Mouse (Mus musculus): ENCODE results near the gene Ldlrad3.

The Ldlrad3 gene

GRCm38 (mm10) chr2:102144311-102144710 is 41.9 kb downstream of the Ldlrad3 start:
- no peak for DNase-seq (ENCODE audit: low spot score in 2 of 2)

- DNase-seq (ENCODE audit: low spot score in 2 of 2): no peak
Measured at GRCm38 (mm10) chr2:102142654-102143271, 43.4 kb downstream of the Ldlrad3 start.

GRCm38 (mm10) chr2:102142197-102142623 is 44.0 kb downstream of the Ldlrad3 start:
- DNase-seq (ENCODE audit: low spot score in 2 of 2): no peak

- no peak for DNase-seq (ENCODE audit: low spot score in 2 of 2)
Measured at GRCm38 (mm10) chr2:102141199-102141598, 45.0 kb downstream of the Ldlrad3 start.

- no peak for DNase-seq (ENCODE audit: low spot score in 2 of 2)
Measured at GRCm38 (mm10) chr2:102137922-102138321, 48.3 kb downstream of the Ldlrad3 start.

GRCm38 (mm10) chr2:102136184-102136583 is 50.0 kb downstream of the Ldlrad3 start:
- no peak for DNase-seq (ENCODE audit: low spot score in 2 of 2)

GRCm38 (mm10) chr2:102134510-102135262 is 51.5 kb downstream of the Ldlrad3 start:
- peak; percentile 90 to 93 for DNase-seq (ENCODE audit: low spot score in 2 of 2)

GRCm38 (mm10) chr2:102132945-102133558 is 53.1 kb downstream of the Ldlrad3 start:
- no peak for DNase-seq (ENCODE audit: low spot score in 2 of 2)

GRCm38 (mm10) chr2:102130198-102130845 is 55.9 kb downstream of the Ldlrad3 start:
- DNase-seq (ENCODE audit: low spot score in 2 of 2): peak; percentile 87 to 90

- no peak for DNase-seq (ENCODE audit: low spot score in 2 of 2)
Measured at GRCm38 (mm10) chr2:102129235-102129634, 57.0 kb downstream of the Ldlrad3 start.

GRCm38 (mm10) chr2:102128500-102129030 is 57.6 kb downstream of the Ldlrad3 start:
- DNase-seq (ENCODE audit: low spot score in 2 of 2): peak; percentile 53 to 54

GRCm38 (mm10) chr2:102127791-102128387 is 58.3 kb downstream of the Ldlrad3 start:
- no peak for DNase-seq (ENCODE audit: low spot score in 2 of 2)

GRCm38 (mm10) chr2:102127221-102127620 is 59.0 kb downstream of the Ldlrad3 start:
- no peak for DNase-seq (ENCODE audit: low spot score in 2 of 2)

- no peak for DNase-seq (ENCODE audit: low spot score in 2 of 2)
Measured at GRCm38 (mm10) chr2:102126076-102126475, 60.1 kb downstream of the Ldlrad3 start.

- no peak for DNase-seq (ENCODE audit: low spot score in 2 of 2)
Measured at GRCm38 (mm10) chr2:102125042-102125441, 61.1 kb downstream of the Ldlrad3 start.

- DNase-seq (ENCODE audit: low spot score in 2 of 2): no peak
Measured at GRCm38 (mm10) chr2:102122146-102122515, 64.1 kb downstream of the Ldlrad3 start.

- DNase-seq (ENCODE audit: low spot score in 2 of 2): no peak
Measured at GRCm38 (mm10) chr2:102121440-102122145, 64.6 kb downstream of the Ldlrad3 start.

- DNase-seq (ENCODE audit: low spot score in 2 of 2): no peak
Measured at GRCm38 (mm10) chr2:102119751-102120505, 66.3 kb downstream of the Ldlrad3 start.

GRCm38 (mm10) chr2:102118988-102119460 is 67.2 kb downstream of the Ldlrad3 start:
- peak; percentile 58 for DNase-seq (ENCODE audit: low spot score in 2 of 2)

GRCm38 (mm10) chr2:102117402-102117760 is 68.8 kb downstream of the Ldlrad3 start:
- DNase-seq (ENCODE audit: low spot score in 2 of 2): no peak

All from right cerebral cortex, postnatal 10 days (tissue).